Mouse (Mus musculus): ENCODE results near the gene Tmem247. TPM values are rescaled to one million over a fixed set of nuclear protein-coding genes. Genes with fewer than 3 reads are reported as not detected.

Gene Tmem247
- polyA plus RNA-seq, 1 experiment = not detected

DNA sequence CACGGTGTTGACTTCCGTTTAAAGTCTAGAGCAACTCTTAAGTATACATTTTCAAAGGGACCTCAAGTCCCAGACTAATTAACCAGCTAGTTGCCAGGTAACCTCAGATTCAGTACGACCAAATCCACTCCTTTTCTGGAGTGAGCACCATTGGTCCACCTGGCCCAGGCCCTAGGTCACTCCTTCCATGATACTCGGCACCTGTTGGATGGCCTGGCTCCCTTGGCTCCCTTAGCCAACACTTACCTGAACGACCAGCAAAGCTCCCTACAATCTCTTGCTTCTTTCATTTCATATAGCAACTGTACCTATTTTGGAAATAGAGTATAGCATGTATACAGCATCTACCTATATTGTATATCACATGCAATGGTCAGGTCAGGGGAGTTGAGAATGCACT, 16.6 kb upstream of the Tmem247 start:
- TF ChIP-seq POLR2A (IDR thresholded peaks at IDR 0.05; ENCODE audit: borderline replicate concordance, low read depth, low read length) (no peak), CTCF (IDR thresholded peaks at IDR 0.05; ENCODE audit: low read depth, low read length) (no peak)
- Histone ChIP-seq H3K27ac (ENCODE audit: insufficient read depth, low read depth, low read length) (no peak overlapping the region), H3K4me3 (ENCODE audit: insufficient read depth, low read length) (no peak overlapping the region), H3K4me1 (ENCODE audit: control insufficient read depth, insufficient read depth, low read length) (peaks cover 9% of the 10 kb centered on the region)

DNA sequence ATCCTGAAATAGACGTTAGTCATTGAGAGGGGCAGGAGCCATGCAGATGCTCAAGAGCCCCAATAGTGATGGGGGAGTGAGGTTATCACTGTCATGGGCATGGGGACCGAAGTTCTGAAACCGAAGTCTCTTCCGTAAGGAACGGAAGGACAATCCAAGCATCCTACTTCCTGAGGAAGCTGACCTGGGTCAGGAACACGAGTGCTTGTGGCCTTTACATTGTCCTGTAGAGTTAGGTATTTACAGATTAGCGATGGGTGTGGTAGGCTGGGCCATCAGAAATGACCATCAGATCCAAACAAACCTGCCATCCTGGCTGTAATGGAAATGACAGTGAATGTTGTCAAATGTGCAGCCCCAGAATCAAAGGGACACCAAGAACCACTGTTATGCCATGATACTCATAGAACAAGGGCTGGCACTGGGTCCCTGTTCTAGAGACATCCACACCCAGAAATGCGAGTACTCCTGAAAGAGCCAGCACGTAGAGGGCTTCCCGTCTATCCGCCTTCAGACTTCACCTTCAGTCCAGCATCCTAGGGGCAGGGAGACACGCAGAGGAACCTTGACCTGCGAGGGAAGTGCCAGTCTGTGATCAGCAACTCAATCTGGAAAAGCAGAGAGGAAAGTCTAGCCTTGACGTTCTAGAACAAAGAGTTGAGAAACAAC, 14.6 kb upstream of the Tmem247 start:
- no peak overlapping the region for H3K27ac ChIP-seq (ENCODE audit: insufficient read depth, low read depth, low read length)
- H3K4me3 ChIP-seq (ENCODE audit: insufficient read depth, low read length) = no peak overlapping the region
- peaks cover 9% of the 10 kb centered on the region for H3K4me1 ChIP-seq (ENCODE audit: control insufficient read depth, insufficient read depth, low read length)
- TF ChIP-seq CTCF (IDR thresholded peaks at IDR 0.05; ENCODE audit: low read depth, low read length) (no peak), POLR2A (IDR thresholded peaks at IDR 0.05; ENCODE audit: borderline replicate concordance, low read depth, low read length) (no peak)

DNA sequence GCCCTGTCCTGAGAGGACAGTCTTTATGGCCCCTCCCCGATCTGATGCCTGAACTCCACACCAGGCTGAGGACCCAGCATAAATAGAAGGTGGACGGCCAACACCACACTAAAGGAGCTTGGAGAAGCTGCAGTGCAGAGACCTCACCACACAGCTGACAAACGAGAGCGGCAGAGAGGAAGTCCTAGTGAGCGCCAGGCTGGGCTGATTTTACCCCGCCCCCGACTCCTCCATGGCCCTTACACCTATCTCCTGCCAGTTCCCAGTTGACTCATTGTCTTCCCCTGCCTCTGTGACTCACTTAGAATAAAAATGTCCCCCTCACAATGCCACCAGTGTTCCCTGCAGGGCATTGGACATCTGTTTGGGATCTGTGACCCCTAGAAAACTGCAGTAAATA, 13.6 kb upstream of the Tmem247 start:
- TF ChIP-seq CTCF (IDR thresholded peaks at IDR 0.05; ENCODE audit: low read depth, low read length) (no peak), POLR2A (IDR thresholded peaks at IDR 0.05; ENCODE audit: borderline replicate concordance, low read depth, low read length) (no peak)
- Histone ChIP-seq H3K4me1 (ENCODE audit: control insufficient read depth, insufficient read depth, low read length) (peaks cover 9% of the 10 kb centered on the region), H3K27ac (ENCODE audit: insufficient read depth, low read depth, low read length) (no peak overlapping the region), H3K4me3 (ENCODE audit: insufficient read depth, low read length) (no peak overlapping the region)

DNA sequence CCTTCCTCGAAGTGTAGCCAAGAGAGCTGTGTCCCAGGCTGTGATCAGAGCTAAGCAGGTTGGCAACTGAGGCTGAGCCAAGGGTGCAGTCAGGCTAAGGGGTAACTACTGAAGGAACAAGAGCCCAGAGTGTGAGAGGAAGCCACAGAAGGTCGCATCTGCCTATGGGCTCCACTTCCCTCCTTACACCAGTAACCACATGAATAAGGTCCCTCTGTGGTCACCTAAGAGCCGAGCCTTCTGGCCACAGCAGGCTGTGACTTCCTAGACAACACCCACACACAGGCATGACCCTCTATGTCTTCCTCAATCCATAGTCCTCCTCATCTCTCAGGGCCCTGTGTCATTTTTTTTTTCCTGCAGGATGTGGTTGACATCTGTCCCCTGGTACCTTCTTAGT, 12.9 kb upstream of the Tmem247 start:
- TF ChIP-seq CTCF (IDR thresholded peaks at IDR 0.05; ENCODE audit: low read depth, low read length) (no peak), POLR2A (IDR thresholded peaks at IDR 0.05; ENCODE audit: borderline replicate concordance, low read depth, low read length) (no peak)
- Histone ChIP-seq H3K4me1 (ENCODE audit: control insufficient read depth, insufficient read depth, low read length) (peaks cover 9% of the 10 kb centered on the region), H3K27ac (ENCODE audit: insufficient read depth, low read depth, low read length) (no peak overlapping the region), H3K4me3 (ENCODE audit: insufficient read depth, low read length) (no peak overlapping the region)

DNA sequence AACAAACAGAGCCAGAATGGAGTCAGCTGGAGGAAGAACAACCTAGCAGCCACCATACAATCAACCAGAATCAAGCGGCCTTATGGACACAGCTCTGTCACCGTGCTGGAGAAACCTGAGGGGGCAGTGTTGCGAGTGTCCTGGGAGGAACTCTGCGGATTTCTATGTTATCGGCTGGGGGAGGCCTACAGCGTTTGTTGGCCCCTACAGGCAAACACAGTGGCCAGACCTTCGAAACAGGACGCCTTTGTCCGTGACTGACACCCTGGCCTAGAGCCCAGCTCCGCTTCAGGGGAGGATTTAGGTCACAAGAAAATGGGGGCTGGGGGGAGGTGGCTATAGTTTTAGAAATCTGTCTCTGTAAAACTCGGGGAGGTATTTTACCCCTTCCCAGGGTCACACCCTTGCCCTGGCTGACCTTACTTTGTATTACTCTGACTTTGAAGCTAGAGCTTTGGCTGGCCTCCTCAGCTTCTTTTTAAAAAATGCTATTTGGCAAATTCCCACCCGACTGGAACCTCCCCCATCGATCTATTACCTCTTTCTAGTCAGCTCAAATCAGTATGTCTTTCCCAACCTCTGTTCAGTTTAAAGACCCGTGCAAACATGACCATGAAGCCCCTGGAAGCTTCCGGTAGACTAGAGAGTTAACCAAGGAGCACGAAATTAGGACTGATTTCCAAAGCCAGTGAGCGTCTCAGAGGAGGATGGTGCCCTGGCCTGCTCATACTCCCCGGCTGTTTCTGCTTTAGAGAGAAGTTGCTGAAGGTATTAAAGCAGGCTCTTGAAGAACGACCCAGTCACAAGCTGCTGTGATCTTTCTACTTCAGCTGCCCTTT, 11.6 kb upstream of the Tmem247 start:
- Histone ChIP-seq H3K4me3 (ENCODE audit: insufficient read depth, low read length) (no peak overlapping the region), H3K27ac (ENCODE audit: insufficient read depth, low read depth, low read length) (no peak overlapping the region), H3K4me1 (ENCODE audit: control insufficient read depth, insufficient read depth, low read length) (peaks cover 9% of the 10 kb centered on the region)
- TF ChIP-seq POLR2A (IDR thresholded peaks at IDR 0.05; ENCODE audit: borderline replicate concordance, low read depth, low read length) (no peak), CTCF (IDR thresholded peaks at IDR 0.05; ENCODE audit: low read depth, low read length) (no peak)

DNA sequence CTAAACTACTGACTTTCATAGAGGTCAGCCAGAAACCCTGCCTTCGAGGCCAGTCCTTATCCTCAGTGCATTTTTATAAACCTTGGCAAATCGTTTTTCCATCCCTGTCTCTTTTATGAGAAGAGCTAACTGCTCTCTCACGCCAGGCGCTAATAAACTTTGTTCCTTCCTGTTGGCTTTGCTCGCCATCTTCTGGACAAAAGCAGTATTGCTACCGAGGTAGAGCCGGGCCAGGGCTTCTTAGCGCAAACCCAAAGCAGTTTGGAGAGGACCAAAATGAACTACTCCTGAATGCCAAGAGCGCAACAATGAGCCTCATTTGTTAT, 11.0 kb upstream of the Tmem247 start:
- no peak for TF ChIP-seq POLR2A (IDR thresholded peaks at IDR 0.05; ENCODE audit: borderline replicate concordance, low read depth, low read length)
- TF ChIP-seq CTCF (IDR thresholded peaks at IDR 0.05; ENCODE audit: low read depth, low read length) = peak; percentile 44; the same call in 1 of the 2 replicates
- Histone ChIP-seq H3K27ac (ENCODE audit: insufficient read depth, low read depth, low read length) (no peak overlapping the region), H3K4me1 (ENCODE audit: control insufficient read depth, insufficient read depth, low read length) (peaks cover 9% of the 10 kb centered on the region), H3K4me3 (ENCODE audit: insufficient read depth, low read length) (no peak overlapping the region)

DNA sequence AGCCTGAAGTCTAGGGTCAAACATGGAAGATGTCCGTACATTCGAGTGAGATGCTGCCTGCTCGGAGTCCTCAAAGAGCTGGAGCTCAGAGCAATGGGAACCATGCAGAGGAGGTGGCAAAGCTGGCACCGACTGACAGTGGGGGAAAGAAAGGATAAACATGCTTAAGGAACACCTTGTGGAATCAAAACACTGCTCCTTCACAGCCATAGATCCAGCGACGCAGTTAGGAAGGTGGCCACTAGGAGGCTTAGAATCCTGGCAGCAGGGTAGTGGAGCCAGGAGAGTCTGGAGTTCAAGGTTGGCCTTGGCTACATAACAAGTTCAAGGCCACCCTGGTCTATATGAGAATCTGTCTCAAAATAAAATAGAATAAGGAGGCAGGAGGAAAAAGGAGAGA, 10.5 kb upstream of the Tmem247 start:
- TF ChIP-seq POLR2A (IDR thresholded peaks at IDR 0.05; ENCODE audit: borderline replicate concordance, low read depth, low read length) (no peak), CTCF (IDR thresholded peaks at IDR 0.05; ENCODE audit: low read depth, low read length) (no peak)
- Histone ChIP-seq H3K27ac (ENCODE audit: insufficient read depth, low read depth, low read length) (no peak overlapping the region), H3K4me1 (ENCODE audit: control insufficient read depth, insufficient read depth, low read length) (peaks cover 9% of the 10 kb centered on the region), H3K4me3 (ENCODE audit: insufficient read depth, low read length) (no peak overlapping the region)

DNA sequence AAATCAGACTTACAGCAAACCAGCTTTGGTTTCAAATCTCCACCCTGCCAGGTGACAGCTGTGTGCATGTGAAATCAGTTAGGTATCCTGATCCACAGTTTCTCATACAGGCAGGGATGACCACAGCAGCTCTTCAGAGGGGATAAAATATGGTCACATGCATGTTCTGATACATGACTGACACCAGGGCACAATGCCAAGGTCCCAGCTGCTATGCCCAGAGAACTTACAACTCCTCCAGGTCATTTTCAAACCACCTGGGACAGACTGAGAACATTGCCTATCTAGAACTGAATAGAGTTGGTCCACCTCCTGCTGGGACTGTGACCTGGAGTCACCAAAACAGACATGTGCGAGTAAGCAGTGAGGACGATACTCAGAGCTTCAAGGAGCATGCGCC, 10.1 kb upstream of the Tmem247 start:
- TF ChIP-seq CTCF (IDR thresholded peaks at IDR 0.05; ENCODE audit: low read depth, low read length) (no peak), POLR2A (IDR thresholded peaks at IDR 0.05; ENCODE audit: borderline replicate concordance, low read depth, low read length) (no peak)
- H3K4me1 ChIP-seq (ENCODE audit: control insufficient read depth, insufficient read depth, low read length) = peaks cover 9% of the 10 kb centered on the region
- no peak overlapping the region for H3K27ac ChIP-seq (ENCODE audit: insufficient read depth, low read depth, low read length)
- no peak overlapping the region for H3K4me3 ChIP-seq (ENCODE audit: insufficient read depth, low read length)

DNA sequence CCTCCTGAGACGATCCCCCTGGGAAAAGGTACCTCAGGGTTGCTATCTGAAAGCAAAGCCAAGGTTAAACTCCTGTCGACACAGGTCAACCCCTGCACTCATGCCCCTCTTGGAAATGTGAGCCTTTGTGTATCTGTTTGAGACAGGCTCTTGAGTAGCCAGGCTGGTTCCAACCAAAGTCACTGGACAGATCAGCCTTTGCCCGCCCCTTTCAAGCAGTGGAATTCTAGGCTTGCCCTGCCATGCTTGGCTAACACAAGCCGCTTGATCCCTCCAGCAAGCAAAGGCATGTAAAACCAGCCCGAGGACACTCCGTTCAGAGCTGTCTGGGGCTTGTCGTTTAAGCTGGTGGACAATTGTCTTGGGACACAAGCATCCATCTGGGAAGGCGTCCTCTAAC, 8.8 kb upstream of the Tmem247 start:
- Histone ChIP-seq H3K4me1 (ENCODE audit: control insufficient read depth, insufficient read depth, low read length) (peaks cover 9% of the 10 kb centered on the region), H3K4me3 (ENCODE audit: insufficient read depth, low read length) (no peak overlapping the region), H3K27ac (ENCODE audit: insufficient read depth, low read depth, low read length) (no peak overlapping the region)
- no peak for TF ChIP-seq POLR2A (IDR thresholded peaks at IDR 0.05; ENCODE audit: borderline replicate concordance, low read depth, low read length)
- TF ChIP-seq CTCF (IDR thresholded peaks at IDR 0.05; ENCODE audit: low read depth, low read length) = no peak

Measured in bone marrow macrophage, adult 2 months (primary cell).